Mouse (Mus musculus): ENCODE results near the gene Nup107. TPM values are rescaled to one million over a fixed set of nuclear protein-coding genes. Genes with fewer than 3 reads are reported as not detected.

Nup107 gene
- 30.0 and 30.3 TPM in 2 replicates for polyA plus RNA-seq (2015; fragmentation: Nextera tagmentation; extraction: Ambion mirVana)

- peak within 1 kb of the TSS; percentile 81 for H3K4me2 ChIP-seq (ENCODE audit: low read depth, low read length)
- peaks cover 5% of the 10 kb centered on the region; the same call in 1 of the 2 replicates for H3K36me3 ChIP-seq (ENCODE audit: control insufficient read depth, insufficient read depth)
- ATAC-seq (ENCODE audit: low read depth), result peak; percentile 99
- under 1% methylated on average over 75 of the region's 75 CpGs for WGBS (ENCODE audit: insufficient replicate concordance)
- H3K27me3 ChIP-seq (ENCODE audit: control insufficient read depth, insufficient read depth, low read depth, low read length), result no peaks in the 10 kb centered on the region
- peak within 1 kb of the TSS; percentile 78 for H3K27ac ChIP-seq (ENCODE audit: low read length)
- H3K9ac ChIP-seq (ENCODE audit: low read depth, low read length), result peak within 1 kb of the TSS; percentile 74
- peaks cover 16% of the 10 kb centered on the region for H3K4me1 ChIP-seq (ENCODE audit: control insufficient read depth, low read depth, low read length)
- H3K4me3 ChIP-seq (ENCODE audit: low read depth, low read length), result peak within 1 kb of the TSS; percentile 68
- no peaks in the 10 kb centered on the region for H3K9me3 ChIP-seq (replicated peaks; ENCODE audit: control insufficient read depth, low read length)
Measured at GRCm38 (mm10) chr10:117792141-117793091, at the start of gene Nup107. TSS of gene Nup107 (minus strand) at chr10:117792705.

- Histone ChIP-seq H3K27ac (ENCODE audit: low read length) (no peak overlapping the region), H3K9ac (ENCODE audit: low read depth, low read length) (no peak overlapping the region), H3K4me3 (ENCODE audit: low read depth, low read length) (no peak overlapping the region), H3K9me3 (replicated peaks; ENCODE audit: control insufficient read depth, low read length) (no peaks in the 10 kb centered on the region), H3K4me2 (ENCODE audit: low read depth, low read length) (no peak overlapping the region), H3K36me3 (ENCODE audit: control insufficient read depth, insufficient read depth) (no peaks in the 10 kb centered on the region), H3K4me1 (ENCODE audit: control insufficient read depth, low read depth, low read length) (peaks cover 26% of the 10 kb centered on the region), H3K27me3 (ENCODE audit: control insufficient read depth, insufficient read depth, low read depth, low read length) (no peaks in the 10 kb centered on the region)
- WGBS (ENCODE audit: insufficient replicate concordance), result 45% methylated on average over 1 of the region's 1 CpGs
- no peak for ATAC-seq (ENCODE audit: low read depth)
Measured at GRCm38 (mm10) chr10:117841765-117842164, 49.3 kb upstream of the Nup107 start.

- 40% methylated on average over 5 of the region's 5 CpGs for WGBS (ENCODE audit: insufficient replicate concordance)
- no peaks in the 10 kb centered on the region for H3K9me3 ChIP-seq (replicated peaks; ENCODE audit: control insufficient read depth, low read length)
- no peak overlapping the region for H3K4me2 ChIP-seq (ENCODE audit: low read depth, low read length)
- no peak overlapping the region for H3K27ac ChIP-seq (ENCODE audit: low read length)
- no peak overlapping the region for H3K9ac ChIP-seq (ENCODE audit: low read depth, low read length)
- H3K4me1 ChIP-seq (ENCODE audit: control insufficient read depth, low read depth, low read length), result peaks cover 24% of the 10 kb centered on the region
- no peak overlapping the region for H3K4me3 ChIP-seq (ENCODE audit: low read depth, low read length)
- H3K36me3 ChIP-seq (ENCODE audit: control insufficient read depth, insufficient read depth), result no peaks in the 10 kb centered on the region
- H3K27me3 ChIP-seq (ENCODE audit: control insufficient read depth, insufficient read depth, low read depth, low read length), result no peaks in the 10 kb centered on the region
- no peak for ATAC-seq (ENCODE audit: low read depth)
Measured at GRCm38 (mm10) chr10:117840431-117840995, 48.0 kb upstream of the Nup107 start.

GRCm38 (mm10) chr10:117839737-117840136 lies 47.2 kb upstream of the Nup107 start:
- 66% methylated on average over 3 of the region's 3 CpGs for WGBS (ENCODE audit: insufficient replicate concordance)
- 0 out of 2 replicates have a peak overlapping the region, but pooled peaks have one; percentile 17 for H3K4me2 ChIP-seq (ENCODE audit: low read depth, low read length)
- H3K27ac ChIP-seq (ENCODE audit: low read length), result no peak overlapping the region
- peaks cover 24% of the 10 kb centered on the region for H3K4me1 ChIP-seq (ENCODE audit: control insufficient read depth, low read depth, low read length)
- no peak overlapping the region for H3K4me3 ChIP-seq (ENCODE audit: low read depth, low read length)
- H3K36me3 ChIP-seq (ENCODE audit: control insufficient read depth, insufficient read depth), result no peaks in the 10 kb centered on the region
- ATAC-seq (ENCODE audit: low read depth), result no peak
- H3K9ac ChIP-seq (ENCODE audit: low read depth, low read length), result no peak overlapping the region
- H3K27me3 ChIP-seq (ENCODE audit: control insufficient read depth, insufficient read depth, low read depth, low read length), result no peaks in the 10 kb centered on the region
- no peaks in the 10 kb centered on the region for H3K9me3 ChIP-seq (replicated peaks; ENCODE audit: control insufficient read depth, low read length)

- Histone ChIP-seq H3K9me3 (replicated peaks; ENCODE audit: control insufficient read depth, low read length) (no peaks in the 10 kb centered on the region), H3K4me2 (ENCODE audit: low read depth, low read length) (no peak overlapping the region), H3K27me3 (ENCODE audit: control insufficient read depth, insufficient read depth, low read depth, low read length) (no peaks in the 10 kb centered on the region), H3K36me3 (ENCODE audit: control insufficient read depth, insufficient read depth) (no peaks in the 10 kb centered on the region), H3K4me1 (ENCODE audit: control insufficient read depth, low read depth, low read length) (peaks cover 20% of the 10 kb centered on the region), H3K27ac (ENCODE audit: low read length) (no peak overlapping the region), H3K4me3 (ENCODE audit: low read depth, low read length) (no peak overlapping the region), H3K9ac (ENCODE audit: low read depth, low read length) (no peak overlapping the region)
- 79% methylated on average over 3 of the region's 3 CpGs for WGBS (ENCODE audit: insufficient replicate concordance)
- peak; percentile 37; the same call in 1 of the 2 replicates for ATAC-seq (ENCODE audit: low read depth)
Measured at GRCm38 (mm10) chr10:117838924-117839323, 46.4 kb upstream of the Nup107 start.

GRCm38 (mm10) chr10:117836354-117836753 lies 43.8 kb upstream of the Nup107 start:
- 34% methylated on average over 2 of the region's 2 CpGs for WGBS (ENCODE audit: insufficient replicate concordance)
- Histone ChIP-seq H3K9ac (ENCODE audit: low read depth, low read length) (no peak overlapping the region), H3K4me1 (ENCODE audit: control insufficient read depth, low read depth, low read length) (peaks cover 15% of the 10 kb centered on the region)

GRCm38 (mm10) chr10:117835453-117835852 lies 42.9 kb upstream of the Nup107 start:
- 50% methylated on average over 5 of the region's 5 CpGs for WGBS (ENCODE audit: insufficient replicate concordance)
- H3K27ac ChIP-seq (ENCODE audit: low read length), result no peak overlapping the region
- ATAC-seq (ENCODE audit: low read depth), result no peak
- H3K4me2 ChIP-seq (ENCODE audit: low read depth, low read length), result no peak overlapping the region
- H3K4me3 ChIP-seq (ENCODE audit: low read depth, low read length), result no peak overlapping the region
- H3K4me1 ChIP-seq (ENCODE audit: control insufficient read depth, low read depth, low read length), result peaks cover 9% of the 10 kb centered on the region
- H3K9me3 ChIP-seq (replicated peaks; ENCODE audit: control insufficient read depth, low read length), result no peaks in the 10 kb centered on the region
- no peak overlapping the region for H3K9ac ChIP-seq (ENCODE audit: low read depth, low read length)
- H3K27me3 ChIP-seq (ENCODE audit: control insufficient read depth, insufficient read depth, low read depth, low read length), result no peaks in the 10 kb centered on the region
- H3K36me3 ChIP-seq (ENCODE audit: control insufficient read depth, insufficient read depth), result no peaks in the 10 kb centered on the region

More at GRCm38 (mm10) chr10:117836354-117836753, 43.8 kb upstream of the Nup107 start:
- no peak for ATAC-seq (ENCODE audit: low read depth)
- H3K27me3 ChIP-seq (ENCODE audit: control insufficient read depth, insufficient read depth, low read depth, low read length), result no peaks in the 10 kb centered on the region
- H3K4me2 ChIP-seq (ENCODE audit: low read depth, low read length), result no peak overlapping the region
- no peak overlapping the region for H3K4me3 ChIP-seq (ENCODE audit: low read depth, low read length)
- H3K27ac ChIP-seq (ENCODE audit: low read length), result no peak overlapping the region
- no peaks in the 10 kb centered on the region for H3K9me3 ChIP-seq (replicated peaks; ENCODE audit: control insufficient read depth, low read length)
- H3K36me3 ChIP-seq (ENCODE audit: control insufficient read depth, insufficient read depth), result no peaks in the 10 kb centered on the region

- ATAC-seq (ENCODE audit: low read depth), result no peak
Measured at GRCm38 (mm10) chr10:117830797-117831196, 38.3 kb upstream of the Nup107 start.

More at GRCm38 (mm10) chr10:117830797-117831196, 38.3 kb upstream of the Nup107 start:
- no peak overlapping the region for H3K4me2 ChIP-seq (ENCODE audit: low read depth, low read length)
- no peaks in the 10 kb centered on the region for H3K27me3 ChIP-seq (ENCODE audit: control insufficient read depth, insufficient read depth, low read depth, low read length)
- no peak overlapping the region for H3K9ac ChIP-seq (ENCODE audit: low read depth, low read length)
- no peak overlapping the region for H3K27ac ChIP-seq (ENCODE audit: low read length)
- peaks cover 19% of the 10 kb centered on the region for H3K4me1 ChIP-seq (ENCODE audit: control insufficient read depth, low read depth, low read length)
- H3K4me3 ChIP-seq (ENCODE audit: low read depth, low read length), result no peak overlapping the region
- H3K36me3 ChIP-seq (ENCODE audit: control insufficient read depth, insufficient read depth), result no peaks in the 10 kb centered on the region
- WGBS (ENCODE audit: insufficient replicate concordance), result 47% methylated on average over 3 of the region's 3 CpGs
- H3K9me3 ChIP-seq (replicated peaks; ENCODE audit: control insufficient read depth, low read length), result no peaks in the 10 kb centered on the region

All from liver, embryonic 16.5 days (tissue).